Mouse (Mus musculus): ENCODE data around the gene Ap3d1.

Ap3d1 gene

DNA sequence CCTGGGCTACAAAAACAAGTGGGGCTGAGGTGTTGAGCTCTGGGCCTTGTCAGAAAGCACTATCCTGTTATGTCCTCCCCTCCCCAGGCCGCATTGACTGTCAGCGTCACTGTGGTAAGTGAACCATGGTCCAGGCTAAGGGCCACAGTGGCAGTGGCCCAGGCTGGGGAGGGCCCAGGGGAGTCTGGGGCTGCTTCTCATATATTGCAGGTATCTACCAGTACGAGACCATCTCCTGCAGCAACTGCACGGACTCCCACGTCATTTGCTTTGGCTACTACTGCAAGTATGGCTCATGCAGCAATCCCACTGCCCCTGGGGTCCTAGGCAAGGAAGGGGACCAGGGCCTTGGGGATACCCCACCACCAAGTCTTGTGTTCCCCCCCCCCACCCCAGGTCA lies 38.4 kb downstream of the Ap3d1 start:
- DNase-seq (ENCODE audit: low spot score): no peak

DNA sequence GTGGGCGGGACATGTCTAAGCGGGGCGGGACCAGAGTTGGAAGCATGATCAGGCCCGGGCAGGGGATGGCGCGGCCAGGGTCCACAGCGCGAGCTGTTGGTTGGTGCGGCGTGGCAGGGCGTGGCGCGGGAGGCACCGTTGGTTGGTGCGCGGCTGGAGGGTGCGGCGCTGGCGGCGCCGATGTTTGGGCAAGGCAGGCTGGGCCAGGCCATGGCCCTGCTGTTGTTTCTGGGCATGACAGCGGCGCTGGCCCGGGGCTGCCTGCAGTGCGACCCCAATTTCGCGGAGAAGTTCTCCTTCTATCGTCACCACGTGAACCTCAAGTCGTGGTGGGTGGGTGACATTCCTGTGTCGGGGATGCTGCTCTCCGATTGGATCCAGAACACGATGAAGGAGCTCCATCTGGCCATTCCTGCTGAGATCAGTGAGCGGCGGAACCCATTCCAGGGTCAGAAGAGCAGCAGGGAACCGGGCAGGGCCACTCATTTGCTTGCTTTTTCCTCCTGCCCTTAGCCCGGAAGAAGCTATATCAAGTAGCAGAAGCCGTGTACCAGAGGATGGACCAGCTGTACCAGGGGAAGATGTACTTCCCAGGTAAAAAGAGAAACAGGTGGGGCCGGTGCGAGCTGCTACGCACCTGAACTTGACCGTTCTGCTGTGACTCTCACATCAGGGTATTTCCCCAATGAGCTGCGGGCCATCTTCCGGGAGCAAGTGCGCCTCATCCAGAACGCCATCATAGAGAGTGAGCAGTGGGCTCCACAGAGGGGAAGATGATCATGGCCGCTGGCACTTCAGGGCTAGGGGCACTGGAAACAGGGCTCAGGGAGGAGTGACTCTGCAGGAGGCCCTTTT lies 39.3 kb downstream of the Ap3d1 start:
- DNase-seq (ENCODE audit: low spot score): peak; percentile 95

GRCm38 (mm10) chr10:80701721-80702535 lies 40.1 kb downstream of the Ap3d1 start, which contains the start of the genes Mob3a and Izumo4:
Gene Mob3a, minus strand, starts transcription at chr10:80701977.
Gene Izumo4, plus strand, starts transcription at chr10:80702184.
- DNase-seq (ENCODE audit: low spot score): peak; percentile 99

- no peak for DNase-seq (ENCODE audit: low spot score)
Observed at GRCm38 (mm10) chr10:80700732-80701131, 41.3 kb downstream of the Ap3d1 start.

GRCm38 (mm10) chr10:80700038-80700504 lies 42.0 kb downstream of the Ap3d1 start:
- DNase-seq (ENCODE audit: low spot score): no peak

- no peak for DNase-seq (ENCODE audit: low spot score)
Observed at GRCm38 (mm10) chr10:80698605-80699004, 43.5 kb downstream of the Ap3d1 start.

DNA sequence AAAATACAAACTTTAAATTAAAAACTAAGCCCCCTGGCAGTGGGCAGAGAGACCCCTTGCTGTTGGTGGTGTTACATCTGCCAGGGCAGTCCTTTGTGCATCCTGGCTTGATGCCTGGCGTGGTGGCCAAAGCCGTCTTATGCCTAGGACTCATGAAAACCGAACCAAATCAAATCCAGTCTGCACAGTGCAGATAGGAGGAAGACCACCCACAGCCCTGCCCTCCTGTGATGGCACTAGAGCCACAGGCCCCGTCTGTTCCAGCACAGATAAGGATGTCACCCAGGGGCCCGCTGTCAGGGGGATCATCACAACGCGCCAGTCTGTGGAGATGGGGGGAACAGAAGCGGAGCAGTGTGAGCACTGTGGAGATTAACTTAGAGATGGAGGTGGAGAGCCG lies 44.3 kb downstream of the Ap3d1 start:
- no peak for DNase-seq (ENCODE audit: low spot score)

DNA sequence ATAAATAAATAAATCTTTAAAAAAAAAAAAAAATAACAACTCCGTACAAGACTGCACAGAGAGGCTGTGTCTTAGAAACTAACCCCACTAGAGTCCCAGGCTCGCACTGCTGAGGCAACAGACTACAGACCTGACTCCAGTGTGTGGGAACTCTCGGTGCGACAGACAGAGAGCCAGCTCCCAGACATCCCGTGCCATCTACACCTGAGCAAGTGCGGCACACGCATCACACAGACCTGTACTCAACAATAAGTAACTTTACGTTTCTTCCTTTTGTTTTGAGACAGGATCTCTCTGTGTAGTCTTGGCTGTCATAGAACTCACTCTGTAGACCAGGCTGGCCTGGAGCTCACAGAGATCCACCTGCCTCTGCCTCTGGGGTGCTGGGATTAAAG lies 44.7 kb downstream of the Ap3d1 start:
- DNase-seq (ENCODE audit: low spot score): no peak

DNA sequence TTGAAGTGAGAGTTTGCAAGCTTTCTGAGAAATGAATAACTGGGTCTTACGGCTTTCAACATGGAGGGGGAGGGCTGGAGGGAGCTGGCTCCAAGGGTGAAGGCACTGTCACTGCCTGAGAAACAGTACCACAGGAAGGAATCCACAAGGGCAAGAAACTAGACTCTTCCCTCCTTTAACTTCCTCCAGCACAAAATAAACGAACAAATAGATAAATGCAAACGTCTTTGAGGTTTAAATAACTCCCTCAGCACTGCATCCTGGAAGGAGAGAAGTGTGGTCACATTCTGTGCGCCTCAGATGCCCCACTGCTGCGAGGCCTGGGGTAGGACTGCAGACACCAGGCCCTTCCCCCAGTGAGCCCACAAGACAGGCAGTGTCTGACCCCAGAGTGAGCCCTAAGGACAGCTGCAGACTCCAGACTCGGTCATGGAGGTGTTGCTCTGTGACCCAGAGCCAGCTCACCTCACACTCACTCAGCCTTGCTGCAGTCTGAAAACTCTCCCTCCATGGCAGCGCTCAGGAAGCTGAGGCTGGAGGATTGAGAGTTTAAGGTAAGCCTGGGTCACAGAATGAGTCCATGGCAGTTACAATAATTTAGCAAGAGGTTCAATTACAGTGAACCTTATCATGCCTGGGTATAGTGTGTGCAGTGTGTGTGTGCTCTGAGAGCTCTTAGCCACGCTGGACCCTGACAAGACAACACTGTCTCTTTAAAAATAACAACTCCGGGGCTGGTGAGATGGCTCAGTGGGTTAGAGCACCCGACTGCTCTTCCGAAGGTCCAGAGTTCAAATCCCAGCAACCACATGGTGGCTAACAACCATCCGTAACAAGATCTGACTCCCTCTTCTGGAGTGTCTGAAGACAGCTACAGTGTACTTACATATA lies 45.3 kb downstream of the Ap3d1 start:
- no peak for DNase-seq (ENCODE audit: low spot score)

- no peak for DNase-seq (ENCODE audit: low spot score)
Observed at GRCm38 (mm10) chr10:80695801-80696501, 46.1 kb downstream of the Ap3d1 start.

DNA sequence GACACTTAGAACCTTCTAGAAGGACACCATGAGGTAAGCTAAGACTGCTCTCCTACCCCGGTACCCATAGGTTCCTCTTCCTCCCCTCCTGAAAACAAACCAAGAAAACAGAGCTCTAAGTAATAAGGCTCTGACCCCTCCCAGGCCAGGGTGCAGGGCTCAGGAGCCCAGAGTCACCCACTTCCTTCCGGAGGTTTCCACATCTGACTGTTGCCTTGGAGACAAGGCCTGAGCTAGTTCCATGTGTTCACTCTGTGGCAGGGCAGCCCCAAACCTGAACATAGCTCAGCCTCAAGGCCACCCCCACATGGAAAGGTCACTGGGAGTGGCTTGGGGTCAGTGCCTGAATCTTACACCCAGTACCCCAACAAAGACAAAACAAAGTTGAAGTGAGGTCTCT lies 46.9 kb downstream of the Ap3d1 start:
- no peak for DNase-seq (ENCODE audit: low spot score)

DNA sequence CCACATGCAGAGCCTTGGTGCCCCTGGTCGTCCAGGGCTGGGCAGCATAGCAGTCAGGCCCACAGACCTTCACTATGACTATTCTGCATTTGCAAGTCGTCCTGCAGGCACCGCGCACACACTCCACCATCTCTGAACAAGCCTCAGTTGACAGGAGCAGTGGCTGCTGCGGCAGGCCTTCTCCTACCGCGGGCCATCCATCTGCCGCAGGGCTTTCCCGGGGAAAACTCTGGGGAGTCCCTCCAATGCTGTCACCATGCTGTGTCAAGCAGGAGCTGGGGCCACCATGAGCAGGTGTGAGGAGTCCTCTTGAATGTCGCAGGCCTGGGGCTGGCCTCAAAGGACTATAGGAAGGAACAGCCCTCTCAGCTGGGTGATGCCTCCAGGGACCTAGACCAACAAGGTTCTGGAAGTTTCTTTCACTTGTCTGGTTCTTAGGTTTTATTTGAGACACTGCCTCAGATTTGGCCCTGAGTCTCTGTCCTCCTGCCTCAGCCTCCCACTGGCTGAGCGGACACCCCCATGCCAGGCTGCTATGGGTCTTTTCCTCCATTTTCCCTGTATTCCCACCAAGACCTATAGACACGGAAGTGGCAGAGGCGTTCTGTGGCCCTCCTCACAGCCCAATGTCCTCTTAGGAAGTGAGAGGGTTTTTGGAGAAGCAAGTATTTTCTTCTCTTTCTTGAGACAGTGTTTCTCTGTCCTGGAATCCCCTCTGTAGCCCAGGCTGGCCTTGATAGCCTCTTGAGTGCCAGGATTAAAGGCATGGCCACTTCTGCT lies 47.7 kb downstream of the Ap3d1 start:
- DNase-seq (ENCODE audit: low spot score): no peak

DNA sequence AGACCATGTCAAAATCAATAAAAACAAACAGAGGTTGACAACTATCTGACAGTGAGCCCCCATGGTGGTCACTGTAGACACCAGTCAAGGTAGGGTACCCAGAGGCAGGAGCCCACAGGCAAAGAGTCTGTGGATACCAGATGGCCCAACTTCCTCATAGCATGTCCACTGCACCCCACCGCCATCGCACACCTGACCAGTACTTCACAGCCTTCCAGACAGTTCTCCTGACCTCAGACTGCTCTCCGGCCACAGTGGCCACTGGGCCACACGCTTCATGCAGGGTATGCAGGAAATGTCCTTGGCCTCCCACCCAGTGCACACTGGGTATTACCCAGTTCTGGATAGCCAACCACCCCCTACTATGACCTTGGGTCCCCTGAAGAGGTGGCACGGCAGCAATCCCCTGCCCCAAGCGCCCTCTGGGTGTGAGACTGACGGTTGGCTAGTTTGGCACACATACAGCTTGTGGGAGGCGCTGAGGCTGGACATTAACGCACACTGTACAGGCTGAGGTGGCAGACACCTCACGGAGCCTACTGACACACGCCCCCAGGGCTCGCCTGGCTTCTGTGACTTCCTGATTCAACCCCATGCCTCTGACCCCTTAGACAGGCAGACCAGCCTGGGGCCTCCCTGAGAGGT lies 48.5 kb downstream of the Ap3d1 start:
- no peak for DNase-seq (ENCODE audit: low spot score)

GRCm38 (mm10) chr10:80692249-80693165 lies 49.6 kb downstream of the Ap3d1 start:
- no peak for DNase-seq (ENCODE audit: low spot score)

DNA sequence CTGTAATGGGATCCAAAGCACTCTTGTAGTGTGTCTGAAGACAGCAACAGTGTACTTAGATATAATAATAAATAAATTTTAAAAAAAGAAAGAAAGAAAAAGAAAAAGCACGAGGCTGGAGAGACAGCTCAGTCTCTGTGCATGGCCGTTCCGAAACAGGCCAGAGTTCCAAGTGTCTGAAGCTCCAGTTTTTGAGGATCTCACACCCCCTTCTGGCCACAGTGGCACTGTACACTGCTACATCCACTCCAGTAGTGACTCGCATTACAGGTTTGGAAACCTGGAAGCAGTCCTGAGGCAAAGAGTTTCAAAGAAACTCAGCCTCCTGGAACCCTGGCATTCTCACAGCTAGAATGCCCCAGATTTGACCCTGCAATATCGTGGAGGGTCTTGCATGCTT lies 54.2 kb downstream of the Ap3d1 start:
- DNase-seq (ENCODE audit: low spot score): peak; percentile 62

- no peak for DNase-seq (ENCODE audit: low spot score)
Observed at GRCm38 (mm10) chr10:80686617-80687016, 55.4 kb downstream of the Ap3d1 start.

- DNase-seq (ENCODE audit: low spot score): no peak
Observed at GRCm38 (mm10) chr10:80684984-80685383, 57.1 kb downstream of the Ap3d1 start.

GRCm38 (mm10) chr10:80684214-80684613 lies 57.9 kb downstream of the Ap3d1 start:
- DNase-seq (ENCODE audit: low spot score): peak; percentile 64

GRCm38 (mm10) chr10:80683647-80684046 lies 58.4 kb downstream of the Ap3d1 start:
- DNase-seq (ENCODE audit: low spot score): no peak
